Mouse (Mus musculus): Measurements from ENCODE around the gene Pdp2. TPM values are rescaled to one million over a fixed set of nuclear protein-coding genes. Genes with fewer than 3 reads are reported as not detected.

The Pdp2 gene
- polyA plus RNA-seq, 2 experiments, result 4.9 to 9.7 TPM

DNA sequence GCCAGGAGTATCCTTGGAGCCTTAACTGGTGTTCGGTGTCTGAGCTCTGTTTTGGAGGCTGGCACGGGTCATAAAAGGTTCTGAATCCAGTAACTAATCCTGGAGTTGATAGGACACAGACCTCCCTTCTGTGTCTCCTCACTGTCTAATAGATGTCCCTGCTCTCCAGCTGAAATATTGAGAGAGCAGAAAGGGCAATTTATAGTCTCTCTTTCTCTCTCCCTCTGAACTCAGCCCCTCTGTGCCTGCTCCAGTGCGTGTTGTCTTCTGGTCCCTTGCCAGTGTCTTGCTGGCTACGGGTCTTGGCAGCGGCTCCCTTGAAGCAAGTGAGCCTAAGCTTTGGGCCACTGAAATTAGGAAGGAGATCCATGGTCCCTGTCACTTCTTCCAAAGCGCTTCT, 6.4 kb downstream of the Pdp2 start:
- Histone ChIP-seq H3K36me3 (ENCODE audit: control insufficient read depth, insufficient read depth, low read length) (peaks cover 36% of the 10 kb centered on the region), H3K9me3 (ENCODE audit: control insufficient read depth, low read length) (no peaks in the 10 kb centered on the region), H3K9ac (ENCODE audit: low read depth, low read length, severe bottlenecking) (no peak overlapping the region), H3K4me2 (replicated peaks; ENCODE audit: low read depth, low read length, severe bottlenecking) (no peak overlapping the region), H3K4me3 (replicated peaks; ENCODE audit: low read length) (no peak overlapping the region), H3K4me1 (ENCODE audit: control insufficient read depth, insufficient read depth, low read length) (peaks cover 3% of the 10 kb centered on the region; the same call in 1 of the 2 replicates), H3K27ac (replicated peaks; ENCODE audit: low read depth, low read length) (no peak overlapping the region), H3K27me3 (ENCODE audit: control insufficient read depth, insufficient read depth, low read length) (no peaks in the 10 kb centered on the region)
- TF ChIP-seq POLR2A (IDR thresholded peaks at IDR 0.05; ENCODE audit: borderline replicate concordance, extremely low read depth, insufficient read depth, insufficient read length), result no peak
- ATAC-seq (ENCODE audit: low FRiP score, low read depth), result no peak
- DNase-seq (ENCODE audit: low spot score), result no peak
- WGBS, result 67% methylated on average over 6 of the region's 6 CpGs

- Histone ChIP-seq H3K9ac (ENCODE audit: low read depth, low read length, severe bottlenecking) (no peak overlapping the region), H3K4me2 (replicated peaks; ENCODE audit: low read depth, low read length, severe bottlenecking) (no peak overlapping the region), H3K4me3 (replicated peaks; ENCODE audit: low read length) (no peak overlapping the region), H3K36me3 (ENCODE audit: control insufficient read depth, insufficient read depth, low read length) (peaks cover 34% of the 10 kb centered on the region), H3K4me1 (ENCODE audit: control insufficient read depth, insufficient read depth, low read length) (peaks cover 3% of the 10 kb centered on the region; the same call in 1 of the 2 replicates), H3K9me3 (ENCODE audit: control insufficient read depth, low read length) (no peaks in the 10 kb centered on the region), H3K27ac (replicated peaks; ENCODE audit: low read depth, low read length) (no peak overlapping the region), H3K27me3 (ENCODE audit: control insufficient read depth, insufficient read depth, low read length) (no peaks in the 10 kb centered on the region)
- DNase-seq (ENCODE audit: low spot score) (no peak), ATAC-seq (ENCODE audit: low FRiP score, low read depth) (no peak)
- WGBS, result 30% methylated on average over 6 of the region's 6 CpGs
- no peak for TF ChIP-seq POLR2A (IDR thresholded peaks at IDR 0.05; ENCODE audit: borderline replicate concordance, extremely low read depth, insufficient read depth, insufficient read length)
Observed at GRCm38 (mm10) chr8:104598496-104598895, 7.2 kb downstream of the Pdp2 start.

DNA sequence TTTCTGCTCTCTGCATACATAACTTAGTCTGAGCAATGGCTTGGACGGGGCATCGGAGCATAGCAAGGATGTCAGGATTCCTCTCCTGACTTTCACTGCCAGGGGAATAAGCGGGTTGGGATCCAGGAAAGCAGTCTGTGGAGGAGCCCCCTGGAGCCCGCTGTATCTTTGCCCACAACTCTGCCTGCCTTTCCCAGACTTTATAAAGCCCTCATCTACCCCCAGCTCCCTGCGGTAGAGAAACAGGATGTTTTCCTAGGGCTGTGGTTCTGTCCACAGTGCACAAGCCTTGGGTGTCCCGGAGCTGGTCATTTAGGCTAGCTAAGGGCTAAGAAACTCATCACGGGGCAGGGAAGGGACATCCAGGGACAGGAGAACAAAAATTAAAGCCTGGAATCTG, 10.1 kb downstream of the Pdp2 start:
- Histone ChIP-seq H3K36me3 (ENCODE audit: control insufficient read depth, insufficient read depth, low read length) (peaks cover 8% of the 10 kb centered on the region), H3K27me3 (ENCODE audit: control insufficient read depth, insufficient read depth, low read length) (no peaks in the 10 kb centered on the region), H3K4me2 (replicated peaks; ENCODE audit: low read depth, low read length, severe bottlenecking) (peak overlapping the region; percentile 48), H3K4me1 (ENCODE audit: control insufficient read depth, insufficient read depth, low read length) (peaks cover 10% of the 10 kb centered on the region; the same call in 1 of the 2 replicates), H3K9ac (ENCODE audit: low read depth, low read length, severe bottlenecking) (no peak overlapping the region), H3K9me3 (ENCODE audit: control insufficient read depth, low read length) (no peaks in the 10 kb centered on the region), H3K27ac (replicated peaks; ENCODE audit: low read depth, low read length) (no peak overlapping the region), H3K4me3 (replicated peaks; ENCODE audit: low read length) (no peak overlapping the region)
- DNase-seq (ENCODE audit: low spot score) (no peak), ATAC-seq (ENCODE audit: low FRiP score, low read depth) (no peak)
- 30% methylated on average over 7 of the region's 7 CpGs for WGBS
- TF ChIP-seq POLR2A (IDR thresholded peaks at IDR 0.05; ENCODE audit: borderline replicate concordance, extremely low read depth, insufficient read depth, insufficient read length), result no peak

GRCm38 (mm10) chr8:104601941-104602371, 10.7 kb downstream of the Pdp2 start:
- peak overlapping the region; percentile 34; the same call in 1 of the 2 replicates for H3K9ac ChIP-seq (ENCODE audit: low read depth, low read length, severe bottlenecking)
- peak overlapping the region; percentile 29 for H3K4me3 ChIP-seq (replicated peaks; ENCODE audit: low read length)
- no peak for ATAC-seq (ENCODE audit: low FRiP score, low read depth)
- peaks cover 14% of the 10 kb centered on the region for H3K4me1 ChIP-seq (ENCODE audit: control insufficient read depth, insufficient read depth, low read length)
- H3K4me2 ChIP-seq (replicated peaks; ENCODE audit: low read depth, low read length, severe bottlenecking), result peak overlapping the region; percentile 48
- H3K36me3 ChIP-seq (ENCODE audit: control insufficient read depth, insufficient read depth, low read length), result peaks cover 3% of the 10 kb centered on the region; the same call in 1 of the 2 replicates
- no peak overlapping the region for H3K27ac ChIP-seq (replicated peaks; ENCODE audit: low read depth, low read length)
- DNase-seq (ENCODE audit: low spot score), result no peak
- WGBS, result 2% methylated on average over 12 of the region's 12 CpGs
- H3K9me3 ChIP-seq (ENCODE audit: control insufficient read depth, low read length), result no peaks in the 10 kb centered on the region
- no peaks in the 10 kb centered on the region for H3K27me3 ChIP-seq (ENCODE audit: control insufficient read depth, insufficient read depth, low read length)
- TF ChIP-seq POLR2A (IDR thresholded peaks at IDR 0.05; ENCODE audit: borderline replicate concordance, extremely low read depth, insufficient read depth, insufficient read length), result no peak

- DNase-seq (ENCODE audit: low spot score), result peak; percentile 96
- WGBS, result 20% methylated on average over 21 of the region's 21 CpGs
- Histone ChIP-seq H3K27ac (replicated peaks; ENCODE audit: low read depth, low read length) (no peak overlapping the region), H3K9ac (ENCODE audit: low read depth, low read length, severe bottlenecking) (peak overlapping the region; percentile 34; the same call in 1 of the 2 replicates), H3K4me2 (replicated peaks; ENCODE audit: low read depth, low read length, severe bottlenecking) (peak overlapping the region; percentile 48), H3K9me3 (ENCODE audit: control insufficient read depth, low read length) (no peaks in the 10 kb centered on the region), H3K27me3 (ENCODE audit: control insufficient read depth, insufficient read depth, low read length) (no peaks in the 10 kb centered on the region), H3K4me1 (ENCODE audit: control insufficient read depth, insufficient read depth, low read length) (peaks cover 14% of the 10 kb centered on the region), H3K4me3 (replicated peaks; ENCODE audit: low read length) (peak overlapping the region; percentile 29), H3K36me3 (ENCODE audit: control insufficient read depth, insufficient read depth, low read length) (no peaks in the 10 kb centered on the region)
- peak; percentile 86 for ATAC-seq (ENCODE audit: low FRiP score, low read depth)
- peak; percentile 27; the same call in 1 of the 2 replicates for TF ChIP-seq POLR2A (IDR thresholded peaks at IDR 0.05; ENCODE audit: borderline replicate concordance, extremely low read depth, insufficient read depth, insufficient read length)
Observed at GRCm38 (mm10) chr8:104602468-104603244, 11.4 kb downstream of the Pdp2 start.

Data from limb, embryonic 14.5 days (tissue).